Mouse (Mus musculus) CD8-positive naive resting alpha-beta T cell, adult 2 months (primary cell): ENCODE results near the gene Nav3.

Source experiments
- DNase-seq, 2 experiments: peaks; one replicate each; pipeline ENCODE4 v3.0.0; 2022; ENCODE audit warnings: low read depth in 2 of 2, low spot score in 2 of 2

Nav3 gene

GRCm38 (mm10) chr10:109852392-109852791, 603.6 kb downstream of the Nav3 start:
- DNase-seq: no peak

DNA sequence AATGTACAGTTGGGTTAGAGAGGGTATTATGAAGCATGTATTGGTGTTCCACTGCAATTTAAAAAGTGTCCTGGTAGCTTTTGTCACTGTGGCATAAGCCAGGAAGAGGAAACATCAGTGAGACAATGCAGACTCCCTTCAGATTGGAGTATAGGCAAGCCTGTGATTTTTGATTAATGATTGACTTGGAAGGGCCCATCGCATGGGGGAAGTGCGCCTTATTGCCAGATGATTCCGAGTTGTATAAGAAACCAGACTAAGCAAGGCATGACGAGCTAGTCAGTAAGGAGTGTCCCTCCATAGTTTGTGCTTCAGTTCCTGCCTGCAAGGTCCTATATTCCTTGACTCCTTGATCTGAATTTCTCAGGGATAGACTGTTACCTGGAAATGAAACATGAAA, 608.4 kb downstream of the Nav3 start:
- no peak for DNase-seq

- DNase-seq: no peak
These were observed 612.3 kb downstream of the Nav3 start for GRCm38 (mm10) chr10:109843661-109844060.

GRCm38 (mm10) chr10:109832768-109833291, 623.2 kb downstream of the Nav3 start:
- no peak for DNase-seq

- no peak for DNase-seq
These were observed 649.1 kb downstream of the Nav3 start for GRCm38 (mm10) chr10:109806782-109807493.

DNA sequence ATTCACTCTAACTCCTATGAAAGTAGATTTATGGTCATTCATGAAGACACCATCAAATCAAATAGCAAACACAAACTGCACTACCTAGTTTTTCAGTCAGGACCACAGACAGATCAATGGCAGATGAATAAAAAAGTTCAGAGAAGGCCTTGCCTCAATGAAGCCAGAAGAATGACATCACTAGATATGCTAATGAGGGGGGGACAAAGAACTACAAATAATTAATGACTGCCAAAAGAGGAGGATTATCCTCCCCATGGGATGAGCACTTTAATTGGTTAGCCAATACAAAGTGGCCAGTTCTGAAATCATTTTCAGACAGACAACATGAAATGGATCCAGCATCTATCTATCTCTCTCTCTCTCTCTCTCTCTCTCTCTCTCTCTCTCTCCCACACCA, 652.6 kb downstream of the Nav3 start:
- no peak for DNase-seq

- no peak for DNase-seq
These were observed 653.8 kb downstream of the Nav3 start for GRCm38 (mm10) chr10:109802236-109802635.

DNA sequence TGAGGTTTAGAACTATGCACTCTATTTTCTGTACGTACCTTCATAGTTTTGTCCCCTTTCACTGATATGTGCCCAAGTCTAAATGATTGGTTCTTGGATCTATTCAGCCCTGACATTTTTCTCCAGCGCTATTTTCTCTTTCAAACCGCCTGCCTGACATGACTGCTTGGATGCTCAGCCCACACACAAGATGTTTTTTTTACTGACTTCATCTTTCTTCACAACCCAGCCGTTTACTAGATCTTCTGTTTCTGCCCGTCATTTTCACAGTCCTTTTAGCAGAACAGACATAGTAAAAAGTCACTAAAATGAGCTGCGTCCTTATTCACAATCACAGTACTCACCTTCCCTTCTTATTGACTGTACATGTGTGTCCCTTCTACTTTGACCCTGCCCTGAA, 656.8 kb downstream of the Nav3 start:
- DNase-seq: no peak

DNA sequence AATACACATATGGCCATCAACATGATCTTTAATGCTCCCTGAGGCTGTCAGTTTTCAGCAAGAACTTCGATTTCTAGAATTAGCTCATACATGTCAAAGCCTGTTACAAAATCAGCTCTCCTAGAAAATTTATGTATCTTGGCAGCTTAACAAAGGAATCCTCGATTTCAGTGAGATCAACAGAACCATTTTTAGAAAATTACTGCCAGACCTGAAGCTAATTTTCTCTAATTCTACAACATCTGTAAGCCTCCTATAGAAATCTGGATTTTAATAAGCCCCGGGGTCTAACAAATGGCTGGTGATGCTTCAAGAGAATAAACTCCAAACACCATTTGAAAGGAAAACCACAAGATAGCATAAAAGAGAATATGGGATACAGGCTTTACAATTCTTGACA, 659.0 kb downstream of the Nav3 start:
- no peak for DNase-seq

DNA sequence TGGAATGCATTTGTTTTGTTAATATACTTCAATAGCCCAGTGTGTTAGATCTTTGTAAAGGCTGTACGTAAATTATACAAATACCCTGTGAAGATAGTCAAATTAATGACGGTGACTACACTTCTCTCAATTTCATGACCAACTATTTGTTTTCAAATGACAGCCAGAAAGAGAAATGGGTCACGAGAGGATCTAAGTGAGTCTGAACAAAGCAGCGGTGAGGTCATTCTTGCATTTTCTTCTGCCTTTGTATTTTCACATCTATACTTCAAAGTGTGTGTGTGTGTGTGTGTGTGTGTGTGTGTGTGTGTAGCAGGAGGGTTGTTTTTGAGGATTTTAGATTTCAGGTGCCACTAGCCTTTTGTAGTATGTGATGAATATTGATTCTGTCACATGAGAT, 662.5 kb downstream of the Nav3 start:
- no peak for DNase-seq

GRCm38 (mm10) chr10:109788728-109789127, 667.3 kb downstream of the Nav3 start:
- DNase-seq: no peak

- DNase-seq: no peak
These were observed 676.9 kb downstream of the Nav3 start for GRCm38 (mm10) chr10:109779109-109779508.

DNA sequence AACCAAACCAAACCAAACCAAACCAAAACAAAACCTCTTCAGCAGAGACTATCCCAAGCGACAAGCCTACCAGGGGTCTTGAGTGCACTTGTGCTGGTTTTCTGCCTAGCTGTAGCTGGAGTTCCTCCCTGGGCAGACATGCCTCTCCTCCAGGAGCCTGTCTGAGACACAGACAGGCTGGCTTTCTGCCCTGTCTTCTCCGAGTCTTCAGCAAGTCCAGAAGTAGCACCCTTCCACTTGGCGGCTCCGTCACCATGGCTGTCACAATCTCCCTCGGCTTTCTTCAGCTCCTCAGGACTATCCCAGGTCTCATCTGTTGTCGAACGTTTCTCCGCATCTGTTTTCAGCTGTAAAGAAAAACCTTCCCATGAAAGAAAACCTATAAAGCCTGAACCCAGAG, 686.9 kb downstream of the Nav3 start:
- no peak for DNase-seq

DNA sequence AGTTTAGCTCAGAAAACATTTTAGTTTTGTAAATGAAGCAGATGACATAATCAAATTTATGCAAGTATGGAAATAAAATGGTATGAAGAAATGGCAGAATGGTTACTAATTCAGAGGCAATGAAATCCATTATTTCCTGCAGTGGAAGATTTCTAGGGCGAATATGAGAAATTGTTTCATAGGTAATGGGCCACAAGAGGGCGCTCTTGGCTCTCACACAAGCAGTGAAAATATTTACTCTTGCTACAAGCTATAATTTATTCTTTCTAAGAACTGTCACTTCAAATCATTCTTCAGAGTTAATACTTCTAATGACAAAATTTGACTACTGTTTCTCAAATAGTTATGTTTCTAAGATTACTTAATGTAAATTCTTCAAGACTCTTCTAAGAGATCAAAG, 690.4 kb downstream of the Nav3 start:
- no peak for DNase-seq

DNA sequence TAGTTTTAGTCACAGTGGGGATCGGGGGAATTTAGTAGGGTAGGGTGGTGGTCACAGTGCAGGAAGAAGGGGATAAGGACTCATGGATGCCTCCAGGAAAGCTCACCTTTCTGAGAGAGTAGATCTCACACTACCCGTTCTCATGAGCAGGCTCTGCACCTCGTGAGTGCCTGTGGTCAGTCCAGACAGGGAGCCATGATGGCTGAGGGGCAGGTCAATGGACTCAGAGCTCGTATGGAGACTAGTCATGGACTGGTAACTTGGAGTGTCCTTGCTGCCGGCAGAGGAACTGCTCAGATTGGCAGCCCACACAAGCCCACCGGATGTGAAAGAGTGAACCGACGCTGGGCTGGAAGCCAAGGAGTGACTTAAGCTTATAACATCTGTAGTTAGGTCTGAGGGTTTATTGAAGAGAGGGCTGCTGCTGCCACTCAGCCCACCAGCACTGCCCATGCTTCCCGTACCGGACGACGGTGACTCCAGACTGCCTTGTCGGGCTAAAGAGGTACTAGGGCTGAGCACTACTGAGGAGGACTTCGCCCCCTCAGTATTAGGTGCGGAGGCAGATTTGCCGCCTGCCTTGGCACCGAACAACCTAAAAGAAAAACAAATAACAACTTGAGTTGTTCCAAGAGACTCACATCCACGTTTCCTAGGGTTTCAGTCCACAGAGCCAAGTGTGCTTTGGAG, 691.4 kb downstream of the Nav3 start:
- no peak for DNase-seq

- no peak for DNase-seq
These were observed 696.9 kb downstream of the Nav3 start for GRCm38 (mm10) chr10:109758921-109759600.

GRCm38 (mm10) chr10:109746901-109747300, 709.1 kb downstream of the Nav3 start:
- no peak for DNase-seq

GRCm38 (mm10) chr10:109741664-109742063, 714.3 kb downstream of the Nav3 start:
- no peak for DNase-seq

- DNase-seq: no peak
These were observed 715.7 kb downstream of the Nav3 start for GRCm38 (mm10) chr10:109740326-109740725.

- no peak for DNase-seq
These were observed 732.4 kb downstream of the Nav3 start for GRCm38 (mm10) chr10:109723646-109724045.

DNA sequence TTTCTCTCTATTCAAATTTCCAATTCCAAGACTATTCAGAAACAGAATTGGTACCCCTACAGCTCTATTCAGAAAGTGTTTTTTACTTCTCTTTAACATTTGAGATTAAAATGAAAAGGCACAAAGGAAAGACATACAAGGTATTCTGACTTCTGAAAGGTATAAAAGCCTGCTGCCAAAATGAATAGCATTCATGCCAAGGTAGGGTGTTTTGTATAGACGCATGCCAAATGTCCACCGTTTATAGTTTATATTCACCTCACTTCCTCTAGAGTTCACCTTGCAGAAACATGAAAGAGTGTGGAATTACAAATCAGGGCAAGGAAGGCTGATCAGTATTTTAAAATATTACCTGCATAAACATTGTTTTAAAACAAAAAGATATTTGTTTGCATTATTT, 737.2 kb downstream of the Nav3 start:
- no peak for DNase-seq

GRCm38 (mm10) chr10:109718390-109718789, 737.6 kb downstream of the Nav3 start:
- no peak for DNase-seq
